Mouse (Mus musculus) ES-Bruce4 (cell line): ENCODE results near the gene Gm8909.

ENCODE experiments used
- CTCF ChIP-seq: IDR thresholded peaks from one replicate; pipeline ENCODE4 v1.8.1; 2011; ENCODE audit warnings: low read depth, low read length
- EP300 ChIP-seq: IDR thresholded peaks from 2 replicates; pipeline ENCODE4 v1.6.1; 2011; ENCODE audit warnings: low read depth, low read length; ENCODE audit not compliant: insufficient read depth
- POLR2A ChIP-seq: IDR thresholded peaks from one replicate; pipeline ENCODE4 v1.8.1; 2011; ENCODE audit warnings: low read length; ENCODE audit not compliant: insufficient read depth

DNA sequence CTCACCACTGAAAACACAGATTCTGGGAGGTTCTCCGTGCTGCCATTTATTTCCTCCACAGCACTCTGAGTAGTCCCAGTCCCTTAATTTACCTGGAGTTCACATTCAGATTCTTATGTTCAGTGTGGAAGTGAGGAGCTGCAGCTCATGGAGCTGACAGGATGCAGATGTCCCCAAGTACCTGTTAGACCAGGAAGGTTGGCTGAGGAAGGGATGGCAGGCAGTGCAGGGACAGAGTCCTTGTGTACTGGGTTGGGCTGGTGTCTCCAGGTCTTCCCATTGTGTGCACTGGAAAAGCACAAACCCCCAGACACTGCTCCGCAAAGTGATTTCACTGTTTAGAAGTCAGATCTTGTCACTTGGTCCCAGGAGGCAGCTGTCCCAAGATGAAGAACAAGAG lies 33.5 kb upstream of the Gm8909 start:
- TF ChIP-seq EP300 (no peak), POLR2A (no peak), CTCF (no peak)
